Mouse (Mus musculus) cerebellum, adult 2 months (tissue): ENCODE data around the gene Fchsd2. TPM values are rescaled to one million over a fixed set of nuclear protein-coding genes. Genes with fewer than 3 reads are reported as not detected.
A peak's percentile ranks its signal among the peaks of the same experiment; 100 is the strongest.

ENCODE experiments used
- DNase-seq, 2 experiments: peaks; one replicate each; pipeline ENCODE4 v3.0.0; 2021
- H3K27ac ChIP-seq: fragments of 200-500 bp; 2 replicates; pipeline ENCODE4 v1.5.1; 2012; ENCODE audit warnings: low read length, control low read depth, inconsistent platforms; ENCODE audit not compliant: insufficient read depth
- H3K27me3 ChIP-seq: fragments of 200-500 bp; 2 replicates; pipeline ENCODE4 v1.6.1; 2012; ENCODE audit warnings: inconsistent platforms, mild to moderate bottlenecking, low read length, moderate library complexity; ENCODE audit not compliant: control insufficient read depth, insufficient read depth
- H3K4me1 ChIP-seq: fragments of 200-500 bp; 2 replicates; pipeline ENCODE4 v1.6.1; 2011; ENCODE audit warnings: low read length; ENCODE audit not compliant: control insufficient read depth, insufficient read depth
- H3K4me3 ChIP-seq: fragments of 200-500 bp; replicated peaks from 2 replicates; pipeline ENCODE3; 2011; ENCODE audit warnings: mild to moderate bottlenecking, low read depth, low read length, control low read depth; ENCODE audit not compliant: insufficient read depth
- CTCF ChIP-seq: fragments of 200-500 bp; IDR thresholded peaks from 2 replicates; pipeline ENCODE4 v1.5.1; 2011; ENCODE audit warnings: low read depth, mild to moderate bottlenecking, control low read depth, low read length, moderate library complexity, borderline replicate concordance; ENCODE audit not compliant: insufficient read depth
- POLR2A ChIP-seq: fragments of 200-500 bp; IDR thresholded peaks from 2 replicates; pipeline ENCODE4 v1.6.1; 2011; ENCODE audit warnings: low read length, control low read depth, borderline replicate concordance; ENCODE audit not compliant: insufficient read depth
- WGBS: fragments of 180-500 bp; shearing (Covaris S2); methylation state at CpG from one replicate; pipeline ENCODE4 v1.1.7; 2018; 5-methylcytosine and 5-hydroxymethylcytosine counted together
- polyA plus RNA-seq: library from polyadenylated mRNA; depleted of rRNA; stranded (reverse); fragments of >200 nt; gene quantifications from 2 replicates; pipeline ENCODE4 v1.2.3, GENCODE M21; 2012

Gene Fchsd2
- polyA plus RNA-seq, 1 experiment, result 29.3 TPM

GRCm38 (mm10) chr7:101162781-101163180 lies 70.1 kb downstream of the Fchsd2 start:
- Histone ChIP-seq H3K4me1 (no peaks in the 10 kb centered on the region), H3K27ac (no peak overlapping the region), H3K4me3 (no peak overlapping the region), H3K27me3 (no peaks in the 10 kb centered on the region)
- 97% methylated on average over 1 of the region's 1 CpGs for WGBS
- TF ChIP-seq POLR2A, result no peak
- TF ChIP-seq CTCF, result no peak
- no peak for DNase-seq

GRCm38 (mm10) chr7:101163878-101164277 lies 71.2 kb downstream of the Fchsd2 start:
- H3K4me3 ChIP-seq, result no peak overlapping the region
- H3K4me1 ChIP-seq, result no peaks in the 10 kb centered on the region
- DNase-seq, result no peak
- H3K27me3 ChIP-seq, result no peaks in the 10 kb centered on the region
- TF ChIP-seq POLR2A, result no peak
- TF ChIP-seq CTCF, result no peak
- H3K27ac ChIP-seq, result no peak overlapping the region
- WGBS, result 78% methylated on average over 4 of the region's 4 CpGs

GRCm38 (mm10) chr7:101166568-101166967 lies 73.9 kb downstream of the Fchsd2 start:
- 69% methylated on average over 2 of the region's 2 CpGs for WGBS
- Histone ChIP-seq H3K27ac (no peak overlapping the region), H3K4me3 (no peak overlapping the region), H3K4me1 (no peaks in the 10 kb centered on the region), H3K27me3 (no peaks in the 10 kb centered on the region)
- TF ChIP-seq POLR2A (no peak), CTCF (no peak)
- DNase-seq, result no peak

- H3K4me3 ChIP-seq, result no peak overlapping the region
- WGBS, result 64% methylated on average over 3 of the region's 3 CpGs
- H3K27ac ChIP-seq, result no peak overlapping the region
- DNase-seq, result no peak
- H3K27me3 ChIP-seq, result no peaks in the 10 kb centered on the region
- TF ChIP-seq CTCF (no peak), POLR2A (no peak)
- no peaks in the 10 kb centered on the region for H3K4me1 ChIP-seq
Measured at GRCm38 (mm10) chr7:101170482-101170881, 77.8 kb downstream of the Fchsd2 start.

GRCm38 (mm10) chr7:101171002-101171401 lies 78.3 kb downstream of the Fchsd2 start:
- 57% methylated on average over 1 of the region's 1 CpGs for WGBS
- Histone ChIP-seq H3K4me1 (no peaks in the 10 kb centered on the region), H3K4me3 (no peak overlapping the region), H3K27me3 (no peaks in the 10 kb centered on the region), H3K27ac (no peak overlapping the region)
- TF ChIP-seq CTCF, result no peak
- no peak for DNase-seq

- 93% methylated on average over 3 of the region's 3 CpGs for WGBS
- Histone ChIP-seq H3K4me1 (no peaks in the 10 kb centered on the region), H3K27me3 (no peaks in the 10 kb centered on the region), H3K4me3 (no peak overlapping the region), H3K27ac (no peak overlapping the region)
- no peak for DNase-seq
- TF ChIP-seq CTCF, result no peak
- no peak for TF ChIP-seq POLR2A
Measured at GRCm38 (mm10) chr7:101173331-101173730, 80.7 kb downstream of the Fchsd2 start.

GRCm38 (mm10) chr7:101178751-101179150 lies 86.1 kb downstream of the Fchsd2 start:
- TF ChIP-seq CTCF (no peak), POLR2A (no peak)
- Histone ChIP-seq H3K27me3 (no peaks in the 10 kb centered on the region), H3K27ac (no peak overlapping the region), H3K4me1 (no peaks in the 10 kb centered on the region), H3K4me3 (no peak overlapping the region)
- WGBS, result 93% methylated on average over 2 of the region's 2 CpGs
- DNase-seq, result no peak

GRCm38 (mm10) chr7:101191326-101191969 lies 98.8 kb downstream of the Fchsd2 start:
- WGBS, result 66% methylated on average over 3 of the region's 3 CpGs
- no peak overlapping the region for H3K4me3 ChIP-seq
- H3K27ac ChIP-seq, result no peak overlapping the region
- no peaks in the 10 kb centered on the region for H3K27me3 ChIP-seq
- peaks cover 4% of the 10 kb centered on the region; the same call in 1 of the 2 replicates for H3K4me1 ChIP-seq
- DNase-seq, result peak in 1 of 2 experiments; percentile 8
- TF ChIP-seq POLR2A (no peak), CTCF (no peak)
